1 mouse cellular context compared by ENCODE assay signal in genomic region chr6:49233356-49233755, GRCm38 (mm10).
TF ChIP-seq lines count a peak whose summit lies in the region.

No protein-coding gene starts in this region.

TF ChIP-seq in MEL, 35 proteins besides CTCF, POLR2A, EP300 and RAD21 (continued from another document):
- TF ChIP-seq UBTF (IDR thresholded peaks at IDR 0.05; ENCODE audit: borderline replicate concordance, insufficient read depth, low read depth, low read length), result no peak
- TF ChIP-seq NELFE (IDR thresholded peaks at IDR 0.05; ENCODE audit: low read depth, low read length), result no peak
- peak; percentile 97 for TF ChIP-seq MYC (IDR thresholded peaks at IDR 0.05; ENCODE audit: low read depth, low read length)
- no peak for TF ChIP-seq HCFC1 (IDR thresholded peaks at IDR 0.05; ENCODE audit: low read depth, low read length)
- TF ChIP-seq BHLHE40 (IDR thresholded peaks at IDR 0.05; ENCODE audit: borderline replicate concordance, low read depth, low read length), result no peak
- peak; percentile 63 for TF ChIP-seq SIN3A (IDR thresholded peaks at IDR 0.05; ENCODE audit: low read length)
- TF ChIP-seq TBP (IDR thresholded peaks at IDR 0.05; ENCODE audit: low read depth, low read length), result no peak
- TF ChIP-seq ZKSCAN1 (IDR thresholded peaks at IDR 0.05; ENCODE audit: low read depth, low read length), result no peak
- TF ChIP-seq ZMIZ1 (IDR thresholded peaks at IDR 0.05; ENCODE audit: low read depth, low read length), result no peak
- peak; percentile 93 for TF ChIP-seq MAX (IDR thresholded peaks at IDR 0.05; ENCODE audit: low read length)
- TF ChIP-seq USF1 (IDR thresholded peaks at IDR 0.05; ENCODE audit: low read depth, low read length), result peak; percentile 85
- TF ChIP-seq JUND (IDR thresholded peaks at IDR 0.05; ENCODE audit: low read depth, low read length), result no peak
- no peak for TF ChIP-seq GABPA (IDR thresholded peaks at IDR 0.05; ENCODE audit: low read depth, low read length)
- no peak for TF ChIP-seq ZNF384 (IDR thresholded peaks at IDR 0.05; ENCODE audit: low read depth, low read length)
- no peak for TF ChIP-seq CHD2 (IDR thresholded peaks at IDR 0.05; ENCODE audit: low read length)
- TF ChIP-seq KAT2A (conservative IDR thresholded peaks at IDR 0.05; ENCODE audit: low read depth, low read length), result no peak
- no peak for TF ChIP-seq CHD1 (IDR thresholded peaks at IDR 0.05; ENCODE audit: low read depth, low read length)
- no peak for TF ChIP-seq GATA1 (IDR thresholded peaks at IDR 0.05; ENCODE audit: low read depth, low read length)
- peak; percentile 89 for TF ChIP-seq MXI1 (IDR thresholded peaks at IDR 0.05; ENCODE audit: low read depth, low read length)
- no peak for TF ChIP-seq MYB (IDR thresholded peaks at IDR 0.05; ENCODE audit: low read depth, low read length)
